Mouse (Mus musculus): Measurements from ENCODE around the gene H2afy.
"Not testable (repeated sequence)": the region's sequence is repeated elsewhere in the genome, so short reads cannot be mapped to it uniquely, and the experiment has no call there.

The H2afy gene

DNA sequence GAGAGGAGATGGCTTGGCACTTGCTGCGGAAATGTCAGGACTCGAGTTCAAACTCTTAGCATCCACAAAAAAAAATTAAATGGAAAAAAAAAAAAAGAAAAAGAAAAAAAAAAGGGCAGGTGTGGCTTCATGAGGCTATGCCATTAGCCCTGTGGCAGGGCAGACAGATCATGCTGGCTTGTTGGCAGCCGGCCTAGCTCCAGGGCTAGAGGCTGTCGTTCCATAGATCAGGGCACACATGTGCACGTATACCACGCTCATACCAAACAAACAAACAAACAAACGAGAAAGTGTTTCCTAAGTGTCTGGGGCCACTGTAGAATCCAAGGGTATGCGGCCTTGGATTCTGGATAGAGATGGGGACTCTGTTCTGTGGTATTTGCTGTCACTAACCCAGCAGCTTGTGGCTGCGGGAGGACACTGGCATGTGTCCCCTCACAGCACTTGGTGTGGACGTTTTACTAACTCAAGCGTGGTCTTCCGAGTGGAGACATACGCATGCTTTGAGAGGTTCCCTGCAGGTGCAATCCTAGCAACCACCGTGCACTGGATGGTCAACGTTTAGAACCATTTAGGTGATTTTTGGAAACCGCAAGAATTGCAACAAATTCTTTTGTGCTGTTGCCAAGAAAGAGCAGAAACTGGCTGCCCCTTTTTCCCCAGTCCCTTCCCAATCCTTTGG lies 64.4 kb downstream of the H2afy start:
- DNase-seq (ENCODE audit: low read depth, low spot score): no peak

GRCm38 (mm10) chr13:56069643-56070042 lies 66.5 kb downstream of the H2afy start:
- DNase-seq (ENCODE audit: low read depth, low spot score): no peak

- DNase-seq (ENCODE audit: low read depth, low spot score): no peak
Measured at GRCm38 (mm10) chr13:56068517-56068916, 67.6 kb downstream of the H2afy start.

- DNase-seq (ENCODE audit: low read depth, low spot score): no peak
Measured at GRCm38 (mm10) chr13:56066904-56067303, 69.3 kb downstream of the H2afy start.

- no peak for DNase-seq (ENCODE audit: low read depth, low spot score)
Measured at GRCm38 (mm10) chr13:56066152-56066551, 70.0 kb downstream of the H2afy start.

GRCm38 (mm10) chr13:56057761-56058160 lies 78.4 kb downstream of the H2afy start:
- DNase-seq (ENCODE audit: low read depth, low spot score): no peak

DNA sequence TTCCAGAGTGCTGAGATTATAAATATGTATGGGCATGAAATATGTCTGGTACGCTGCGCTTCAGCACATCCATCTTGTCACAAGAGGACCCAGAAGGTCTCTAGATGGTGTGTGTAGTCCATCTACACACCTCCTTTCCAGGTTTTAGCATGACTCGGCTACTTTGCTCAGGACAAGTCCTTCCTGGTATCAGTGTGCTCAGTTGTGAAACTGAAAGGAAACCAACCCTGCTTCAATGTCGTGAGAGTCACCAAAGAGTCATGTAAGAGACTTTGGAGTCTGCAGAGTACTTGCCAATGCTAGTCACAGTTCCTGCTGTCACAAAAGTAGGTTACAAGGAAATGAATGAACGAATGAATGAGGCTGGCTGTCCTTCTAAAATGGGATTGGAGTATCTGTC lies 80.4 kb downstream of the H2afy start:
- no peak for DNase-seq (ENCODE audit: low read depth, low spot score)

GRCm38 (mm10) chr13:56054089-56054488 lies 82.1 kb downstream of the H2afy start:
- no peak for DNase-seq (ENCODE audit: low read depth, low spot score)

DNA sequence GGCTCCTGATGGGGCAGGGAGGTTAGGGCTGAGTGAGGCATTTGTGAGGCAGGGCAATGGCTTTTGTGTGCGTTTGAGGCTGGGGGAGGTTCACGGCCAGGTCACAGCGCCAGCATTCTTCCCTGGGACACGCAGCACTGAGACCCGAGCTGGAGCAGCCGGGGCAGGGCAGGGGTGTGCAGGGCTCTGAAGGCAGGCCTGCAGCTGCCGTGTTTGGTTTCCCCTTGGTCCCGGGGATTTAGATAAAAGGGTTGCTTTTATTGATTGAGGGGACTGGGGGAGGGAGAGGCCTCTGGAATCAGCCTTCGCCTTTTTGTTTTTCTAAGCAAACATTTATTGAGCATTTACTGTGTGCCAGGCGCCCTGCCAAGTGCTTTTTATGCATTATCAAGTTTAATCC lies 83.4 kb downstream of the H2afy start:
- DNase-seq (ENCODE audit: low read depth, low spot score): no peak

GRCm38 (mm10) chr13:56050246-56050645 lies 85.9 kb downstream of the H2afy start:
- no peak for DNase-seq (ENCODE audit: low read depth, low spot score)

DNA sequence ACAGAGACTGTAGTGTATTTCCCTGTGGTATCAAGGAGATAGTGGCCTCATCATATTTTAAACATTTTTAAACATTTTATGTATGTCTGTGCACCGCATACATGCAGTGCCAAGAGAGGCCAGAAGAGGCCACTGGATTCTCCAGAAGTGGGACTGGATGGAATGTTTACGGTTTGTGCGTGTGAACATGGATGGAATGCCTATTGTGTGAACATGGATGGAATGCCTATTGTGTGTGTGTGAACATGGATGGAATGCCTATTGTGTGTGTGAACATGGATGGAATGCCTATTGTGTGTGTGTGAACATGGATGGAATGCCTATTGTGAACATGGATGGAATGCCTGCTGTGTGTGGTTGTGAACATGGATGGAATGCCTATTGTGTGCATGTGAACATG lies 93.9 kb downstream of the H2afy start:
- DNase-seq (ENCODE audit: low read depth, low spot score): no peak

DNA sequence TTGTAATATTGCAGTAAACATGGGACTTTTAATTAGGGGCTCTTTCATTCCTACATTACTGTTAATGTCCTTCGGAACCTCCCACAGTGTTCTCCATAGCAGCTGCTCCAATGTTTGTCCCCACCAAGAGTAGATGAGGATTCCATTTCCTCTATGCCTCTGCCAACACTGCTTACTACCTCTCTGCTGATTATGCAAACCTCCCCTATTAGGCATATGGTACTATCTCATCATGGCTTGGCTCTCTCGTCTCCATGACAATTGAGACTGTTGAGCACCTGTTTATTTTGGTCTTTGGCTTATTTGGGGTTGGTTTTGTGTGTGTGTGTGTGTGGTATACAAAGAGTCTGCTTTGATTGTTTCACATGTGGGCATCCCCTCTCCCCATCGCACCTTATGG lies 95.5 kb downstream of the H2afy start:
- DNase-seq (ENCODE audit: low read depth, low spot score): no peak

GRCm38 (mm10) chr13:56039610-56040371 lies 96.4 kb downstream of the H2afy start:
- DNase-seq (ENCODE audit: low read depth, low spot score): no peak

- no peak for DNase-seq (ENCODE audit: low read depth, low spot score)
Measured at GRCm38 (mm10) chr13:56029006-56029405, 107.2 kb downstream of the H2afy start.

DNA sequence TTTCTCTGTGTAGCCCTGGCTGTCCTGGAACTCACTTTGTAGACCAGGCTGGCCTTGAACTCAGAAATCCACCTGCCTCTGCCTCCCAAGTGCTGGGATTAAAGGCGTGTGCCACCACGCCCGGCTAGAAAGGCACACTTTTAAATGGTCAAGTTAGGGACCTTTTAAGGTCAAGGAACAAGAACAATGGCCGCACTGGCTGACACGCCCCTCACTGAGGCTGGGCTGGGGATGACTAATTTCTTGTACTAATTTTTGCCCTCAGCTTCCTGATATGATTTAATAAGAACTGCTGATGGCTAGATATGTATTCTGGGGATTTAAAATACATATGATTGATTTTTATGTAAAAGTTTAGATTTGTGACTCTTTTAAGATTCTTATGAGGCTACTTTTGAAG lies 108.2 kb downstream of the H2afy start:
- DNase-seq (ENCODE audit: low read depth, low spot score): not testable (repeated sequence)

GRCm38 (mm10) chr13:56026623-56027022 lies 109.5 kb downstream of the H2afy start:
- DNase-seq (ENCODE audit: low read depth, low spot score): no peak

GRCm38 (mm10) chr13:56026026-56026425 lies 110.1 kb downstream of the H2afy start:
- no peak for DNase-seq (ENCODE audit: low read depth, low spot score)

DNA sequence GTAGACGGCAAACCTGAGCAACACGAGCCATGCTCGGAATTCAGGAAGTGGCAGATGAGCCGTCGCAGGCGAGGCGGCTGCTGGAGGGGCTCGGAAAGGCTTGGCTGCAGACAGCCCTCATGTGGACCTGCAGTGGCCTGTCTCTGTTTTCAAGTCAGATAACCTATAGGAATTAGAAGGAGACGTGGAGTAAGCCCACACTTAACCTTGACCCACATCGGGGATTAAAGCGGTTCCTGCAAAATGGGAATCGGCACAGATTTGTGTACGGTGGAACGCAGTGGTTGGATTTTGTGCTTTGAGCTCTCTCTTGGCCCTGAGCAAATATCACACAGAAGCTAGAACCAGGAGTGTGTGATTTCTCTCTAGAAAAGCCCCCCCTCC lies 111.1 kb downstream of the H2afy start:
- DNase-seq (ENCODE audit: low read depth, low spot score): no peak

DNA sequence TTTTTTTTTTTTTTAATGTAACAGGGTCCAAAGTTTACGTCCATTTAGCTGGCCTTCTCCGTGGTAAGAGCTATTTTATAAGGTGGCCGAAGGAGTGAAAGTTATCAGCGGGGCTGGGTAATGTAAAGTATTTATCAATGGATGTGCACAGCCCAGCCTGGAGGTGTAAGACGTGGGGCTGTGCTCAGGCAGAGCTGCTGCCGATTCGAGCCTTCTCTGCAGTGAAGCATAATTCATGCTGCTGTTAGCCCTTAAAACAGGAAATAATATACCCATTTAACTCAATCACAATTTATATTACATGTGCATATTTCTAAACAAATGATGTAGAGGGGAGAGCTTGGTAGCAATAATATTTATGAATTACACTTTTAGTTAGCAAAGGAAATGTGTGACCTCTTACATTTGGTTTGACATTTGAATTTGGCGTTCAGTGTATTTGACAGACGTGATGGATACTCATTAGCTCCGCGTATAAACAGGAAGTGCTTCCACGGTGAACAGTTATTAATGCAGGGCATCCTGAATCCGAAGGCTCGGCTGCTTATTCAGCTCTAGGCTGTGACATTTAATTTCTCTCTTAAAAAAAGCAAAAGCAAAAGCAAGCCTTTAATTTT lies 111.6 kb downstream of the H2afy start:
- DNase-seq (ENCODE audit: low read depth, low spot score): no peak

Data from CD4-positive helper T cell, adult 2 months (primary cell).